Mouse (Mus musculus): Measurements from ENCODE around the gene Cdc42bpb. TPM values are rescaled to one million over a fixed set of nuclear protein-coding genes. Genes with fewer than 3 reads are reported as not detected.

Gene Cdc42bpb
- polyA plus RNA-seq, 1 experiment = 48.1 TPM

DNA sequence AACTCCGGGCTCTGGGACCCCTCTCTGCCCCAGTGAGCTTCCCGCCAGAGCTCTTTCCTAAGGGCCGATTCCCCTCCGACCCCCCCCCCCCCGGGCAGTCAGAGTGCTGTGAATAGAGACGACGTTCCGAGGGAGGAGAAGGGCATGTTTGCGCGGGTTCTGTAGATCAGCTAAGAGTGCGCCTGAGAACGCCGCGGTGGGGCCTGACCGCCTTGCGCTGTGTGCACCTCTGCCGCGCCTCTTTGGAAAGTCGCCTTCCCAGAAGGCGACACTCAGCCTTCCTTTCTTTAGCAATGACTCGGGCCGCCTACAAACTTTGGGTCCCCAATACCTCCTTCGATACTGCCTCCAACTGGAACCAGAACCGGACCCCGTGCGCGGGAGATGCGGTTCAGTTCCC is 106.1 kb downstream of the Cdc42bpb start:
- TF ChIP-seq CEBPB (IDR thresholded peaks at IDR 0.05; ENCODE audit: low read depth) (no peak), FOSL1 (IDR thresholded peaks at IDR 0.05; ENCODE audit: insufficient read depth, low read length, poor library complexity, severe bottlenecking) (no peak), MYOD1 (IDR thresholded peaks at IDR 0.05; ENCODE audit: control insufficient read depth, insufficient read length, low read depth) (no peak), USF1 (IDR thresholded peaks at IDR 0.05; ENCODE audit: low read depth) (no peak), MAX (IDR thresholded peaks at IDR 0.05) (no peak), MYOG (IDR thresholded peaks at IDR 0.05; ENCODE audit: control insufficient read depth, extremely low read depth, insufficient read length) (no peak), CTCF (IDR thresholded peaks at IDR 0.05; ENCODE audit: control insufficient read depth, insufficient read depth, insufficient read length) (no peak)
- no peak overlapping the region for H3ac ChIP-seq (ENCODE audit: control insufficient read depth, insufficient read length, low read depth)
- no peaks in the 10 kb centered on the region for H3K36me3 ChIP-seq (ENCODE audit: control insufficient read depth, insufficient read depth)
- H3K27me3 ChIP-seq (ENCODE audit: control insufficient read depth, insufficient read depth, insufficient read length) = peaks cover 7% of the 10 kb centered on the region
- no peak overlapping the region for H3K4me3 ChIP-seq (ENCODE audit: insufficient read depth, poor library complexity, severe bottlenecking)
- H3K79me3 ChIP-seq (ENCODE audit: low read depth) = no peaks in the 10 kb centered on the region
- H3K79me2 ChIP-seq (ENCODE audit: control insufficient read depth, insufficient read depth) = no peaks in the 10 kb centered on the region

DNA sequence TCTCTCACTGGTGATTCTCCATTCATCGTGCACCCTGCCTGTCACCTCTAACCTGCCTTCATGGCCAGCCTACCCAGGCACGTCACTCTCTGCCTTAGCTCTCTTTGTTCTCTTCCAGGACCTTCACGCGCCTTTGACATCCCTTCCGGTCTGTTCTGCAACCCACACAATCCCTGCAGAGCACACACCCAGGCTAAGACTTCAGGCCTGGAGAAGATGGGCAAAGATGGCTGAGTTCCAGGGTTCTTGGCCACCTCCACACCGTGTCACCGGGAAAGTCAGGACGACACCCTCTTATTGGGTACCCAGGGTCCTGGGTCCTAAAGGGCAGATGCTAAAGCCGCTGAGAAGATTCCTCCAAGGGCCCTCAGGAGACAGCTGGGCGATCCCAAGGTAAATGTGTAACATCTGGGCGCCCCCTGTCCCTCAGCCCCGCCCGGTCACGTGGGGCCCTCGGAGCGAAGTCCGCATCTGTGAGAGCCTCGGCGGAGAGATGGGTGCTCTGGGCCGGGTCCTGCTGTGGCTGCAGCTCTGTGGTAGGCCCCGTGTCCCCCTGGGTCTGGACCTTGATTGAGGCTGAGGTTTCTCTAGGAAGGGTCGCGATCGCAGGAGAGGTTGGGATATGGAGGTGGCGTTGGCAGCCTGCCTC is 106.8 kb downstream of the Cdc42bpb start, which contains the start of gene Amn:
Gene Amn (plus strand): TSS at position 467 of the 649 bp plus-strand sequence.
- TF ChIP-seq MYOG (IDR thresholded peaks at IDR 0.05; ENCODE audit: control insufficient read depth, extremely low read depth, insufficient read length) (no peak), MAX (IDR thresholded peaks at IDR 0.05) (no peak), USF1 (IDR thresholded peaks at IDR 0.05; ENCODE audit: low read depth) (no peak), FOSL1 (IDR thresholded peaks at IDR 0.05; ENCODE audit: insufficient read depth, low read length, poor library complexity, severe bottlenecking) (no peak), CEBPB (IDR thresholded peaks at IDR 0.05; ENCODE audit: low read depth) (no peak), CTCF (IDR thresholded peaks at IDR 0.05; ENCODE audit: control insufficient read depth, insufficient read depth, insufficient read length) (no peak), MYOD1 (IDR thresholded peaks at IDR 0.05; ENCODE audit: control insufficient read depth, insufficient read length, low read depth) (no peak)
- Histone ChIP-seq H3K79me3 (ENCODE audit: low read depth) (no peaks in the 10 kb centered on the region), H3K4me3 (ENCODE audit: insufficient read depth, poor library complexity, severe bottlenecking) (no peak within 1 kb of the TSS), H3K36me3 (ENCODE audit: control insufficient read depth, insufficient read depth) (no peaks in the 10 kb centered on the region), H3ac (ENCODE audit: control insufficient read depth, insufficient read length, low read depth) (no peak within 1 kb of the TSS), H3K79me2 (ENCODE audit: control insufficient read depth, insufficient read depth) (no peaks in the 10 kb centered on the region), H3K27me3 (ENCODE audit: control insufficient read depth, insufficient read depth, insufficient read length) (peaks cover 7% of the 10 kb centered on the region)

DNA sequence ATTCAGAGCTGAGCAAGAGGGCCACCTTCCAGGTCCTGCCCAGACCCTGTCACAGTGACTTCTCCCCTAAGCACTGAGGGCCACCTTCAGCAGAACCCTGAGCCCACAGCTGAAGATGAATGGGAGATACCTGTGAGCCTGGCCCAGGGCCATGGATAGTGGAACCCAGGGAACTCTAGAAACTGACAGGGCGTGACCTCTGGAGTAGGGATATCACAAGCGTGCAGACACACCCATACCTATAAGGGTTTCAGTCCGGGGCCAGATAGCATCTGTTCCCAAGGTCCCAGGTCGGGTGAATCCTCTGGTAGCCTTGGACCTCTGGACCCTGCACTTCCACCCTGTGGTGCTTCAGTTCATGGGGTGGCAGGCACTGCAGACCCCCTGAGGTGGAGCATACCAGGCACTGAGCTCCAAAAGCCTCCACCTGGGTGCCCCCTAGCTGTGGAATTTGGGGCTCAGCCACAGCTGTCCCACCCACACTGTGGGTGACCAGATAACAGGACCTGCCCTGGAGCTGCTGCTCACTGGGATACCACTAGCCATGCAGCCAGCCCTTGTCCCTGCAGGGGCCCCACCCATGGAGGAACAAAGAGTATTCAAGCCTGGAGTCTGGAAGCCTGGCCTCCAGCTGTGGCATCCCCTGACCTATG is 109.7 kb downstream of the Cdc42bpb start:
- Histone ChIP-seq H3K27me3 (ENCODE audit: control insufficient read depth, insufficient read depth, insufficient read length) (no peaks in the 10 kb centered on the region), H3K79me3 (ENCODE audit: low read depth) (no peaks in the 10 kb centered on the region), H3K4me3 (ENCODE audit: insufficient read depth, poor library complexity, severe bottlenecking) (no peak overlapping the region), H3K79me2 (ENCODE audit: control insufficient read depth, insufficient read depth) (no peaks in the 10 kb centered on the region), H3ac (ENCODE audit: control insufficient read depth, insufficient read length, low read depth) (no peak overlapping the region), H3K36me3 (ENCODE audit: control insufficient read depth, insufficient read depth) (peaks cover 12% of the 10 kb centered on the region)
- TF ChIP-seq MYOD1 (IDR thresholded peaks at IDR 0.05; ENCODE audit: control insufficient read depth, insufficient read length, low read depth) = no peak
- no peak for TF ChIP-seq FOSL1 (IDR thresholded peaks at IDR 0.05; ENCODE audit: insufficient read depth, low read length, poor library complexity, severe bottlenecking)
- no peak for TF ChIP-seq CEBPB (IDR thresholded peaks at IDR 0.05; ENCODE audit: low read depth)
- no peak for TF ChIP-seq MYOG (IDR thresholded peaks at IDR 0.05; ENCODE audit: control insufficient read depth, extremely low read depth, insufficient read length)
- TF ChIP-seq USF1 (IDR thresholded peaks at IDR 0.05; ENCODE audit: low read depth) = no peak
- TF ChIP-seq MAX (IDR thresholded peaks at IDR 0.05) = no peak
- no peak for TF ChIP-seq CTCF (IDR thresholded peaks at IDR 0.05; ENCODE audit: control insufficient read depth, insufficient read depth, insufficient read length)

DNA sequence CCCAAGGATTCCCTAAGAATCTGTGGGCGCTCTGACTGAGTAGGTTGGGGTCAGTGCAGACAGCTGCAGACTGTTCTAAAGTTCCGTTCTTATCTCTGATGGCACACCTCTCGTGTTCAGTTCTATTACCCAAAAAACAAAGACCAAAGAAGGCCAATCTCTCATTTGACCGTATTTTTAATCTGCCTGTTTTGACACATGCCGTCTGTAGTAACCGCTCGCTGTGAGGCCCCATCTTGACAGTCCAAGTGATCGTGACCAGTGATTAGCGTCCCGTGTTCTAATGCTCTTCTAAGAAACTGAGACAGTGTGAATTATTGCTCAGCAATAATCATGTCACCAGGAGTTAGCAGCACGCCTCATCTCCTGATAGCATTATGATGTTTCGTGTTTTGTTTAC is 110.9 kb downstream of the Cdc42bpb start:
- H3ac ChIP-seq (ENCODE audit: control insufficient read depth, insufficient read length, low read depth) = no peak overlapping the region
- TF ChIP-seq USF1 (IDR thresholded peaks at IDR 0.05; ENCODE audit: low read depth) (no peak), CEBPB (IDR thresholded peaks at IDR 0.05; ENCODE audit: low read depth) (no peak), MYOG (IDR thresholded peaks at IDR 0.05; ENCODE audit: control insufficient read depth, extremely low read depth, insufficient read length) (no peak), MAX (IDR thresholded peaks at IDR 0.05) (no peak), MYOD1 (IDR thresholded peaks at IDR 0.05; ENCODE audit: control insufficient read depth, insufficient read length, low read depth) (no peak), CTCF (IDR thresholded peaks at IDR 0.05; ENCODE audit: control insufficient read depth, insufficient read depth, insufficient read length) (no peak), FOSL1 (IDR thresholded peaks at IDR 0.05; ENCODE audit: insufficient read depth, low read length, poor library complexity, severe bottlenecking) (no peak)
- no peaks in the 10 kb centered on the region for H3K79me2 ChIP-seq (ENCODE audit: control insufficient read depth, insufficient read depth)
- no peak overlapping the region for H3K4me3 ChIP-seq (ENCODE audit: insufficient read depth, poor library complexity, severe bottlenecking)
- H3K79me3 ChIP-seq (ENCODE audit: low read depth) = no peaks in the 10 kb centered on the region
- H3K36me3 ChIP-seq (ENCODE audit: control insufficient read depth, insufficient read depth) = peaks cover 17% of the 10 kb centered on the region
- no peaks in the 10 kb centered on the region for H3K27me3 ChIP-seq (ENCODE audit: control insufficient read depth, insufficient read depth, insufficient read length)

DNA sequence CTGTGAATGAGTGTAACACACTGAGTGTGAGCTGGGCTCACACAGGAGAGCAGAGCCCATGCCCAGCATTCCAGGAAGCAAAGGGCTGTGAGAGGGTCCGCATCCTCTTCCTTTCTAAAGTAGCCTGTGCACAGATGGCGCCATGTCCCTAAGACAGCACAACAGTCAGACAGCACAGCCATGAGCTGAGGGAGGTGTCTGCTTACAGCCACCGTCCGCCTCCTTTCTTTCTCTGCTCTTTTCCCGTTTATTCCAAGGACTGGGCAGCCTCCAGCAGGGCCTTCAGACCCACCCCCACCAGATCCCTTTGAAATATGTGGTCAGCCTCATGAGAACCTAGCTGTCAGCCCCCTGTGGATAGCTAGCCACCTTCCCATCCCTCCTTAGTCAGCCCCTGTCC is 112.3 kb downstream of the Cdc42bpb start:
- Histone ChIP-seq H3K4me3 (ENCODE audit: insufficient read depth, poor library complexity, severe bottlenecking) (no peak overlapping the region), H3K27me3 (ENCODE audit: control insufficient read depth, insufficient read depth, insufficient read length) (no peaks in the 10 kb centered on the region)
- TF ChIP-seq MYOD1 (IDR thresholded peaks at IDR 0.05; ENCODE audit: control insufficient read depth, insufficient read length, low read depth) = no peak
- TF ChIP-seq CTCF (IDR thresholded peaks at IDR 0.05; ENCODE audit: control insufficient read depth, insufficient read depth, insufficient read length) = no peak
- TF ChIP-seq USF1 (IDR thresholded peaks at IDR 0.05; ENCODE audit: low read depth) = no peak
- no peak for TF ChIP-seq FOSL1 (IDR thresholded peaks at IDR 0.05; ENCODE audit: insufficient read depth, low read length, poor library complexity, severe bottlenecking)
- no peak for TF ChIP-seq CEBPB (IDR thresholded peaks at IDR 0.05; ENCODE audit: low read depth)
- no peak for TF ChIP-seq MYOG (IDR thresholded peaks at IDR 0.05; ENCODE audit: control insufficient read depth, extremely low read depth, insufficient read length)
- no peak for TF ChIP-seq MAX (IDR thresholded peaks at IDR 0.05)

More for the DNA sequence above, 112.3 kb downstream of the Cdc42bpb start:
- Histone ChIP-seq H3K79me2 (ENCODE audit: control insufficient read depth, insufficient read depth) (no peaks in the 10 kb centered on the region), H3ac (ENCODE audit: control insufficient read depth, insufficient read length, low read depth) (no peak overlapping the region), H3K36me3 (ENCODE audit: control insufficient read depth, insufficient read depth) (peaks cover 26% of the 10 kb centered on the region), H3K79me3 (ENCODE audit: low read depth) (no peaks in the 10 kb centered on the region)

Measured in C2C12 (cell line).